Mouse (Mus musculus) forebrain, postnatal 0 days (tissue): ENCODE data around the gene Prdm1. TPM values are rescaled to one million over a fixed set of nuclear protein-coding genes. Genes with fewer than 3 reads are reported as not detected.

Experiments used
- ATAC-seq: fragments of 200-750 bp; cut with Nextera tagmentation; 2 replicates; pipeline ENCODE4 v1.8.0; 2017; ENCODE audit warnings: mild to moderate bottlenecking, moderate library complexity
- DNase-seq: peaks from one replicate; pipeline ENCODE4 v3.0.0-alpha.2; 2015
- H3K27ac ChIP-seq: fragments of 300-500 bp; sonication (generic); 2 replicates; pipeline ENCODE4 v1.5.1; 2014; ENCODE audit warnings: low read depth, mild to moderate bottlenecking, antibody characterized with exemption, low read length, moderate library complexity, mixed read lengths
- H3K27me3 ChIP-seq: fragments of 300-500 bp; sonication (generic); 2 replicates; pipeline ENCODE4 v1.6.1; 2014; ENCODE audit warnings: mild to moderate bottlenecking, low read length, mixed read lengths; ENCODE audit not compliant: insufficient read depth
- H3K36me3 ChIP-seq: fragments of 300-500 bp; sonication (generic); 2 replicates; pipeline ENCODE4 v1.6.1; 2014; ENCODE audit warnings: mild to moderate bottlenecking, moderate library complexity; ENCODE audit not compliant: insufficient read depth
- H3K4me1 ChIP-seq: fragments of 300-500 bp; sonication (generic); 2 replicates; pipeline ENCODE4 v1.6.1; 2014; ENCODE audit warnings: antibody characterized with exemption; ENCODE audit not compliant: insufficient read depth
- H3K4me2 ChIP-seq: fragments of 300-500 bp; sonication (generic); 2 replicates; pipeline ENCODE4 v1.6.1; 2014; ENCODE audit warnings: low read depth, mild to moderate bottlenecking, moderate library complexity
- H3K4me3 ChIP-seq: fragments of 300-500 bp; sonication (generic); 2 replicates; pipeline ENCODE4 v1.5.1; 2014; ENCODE audit warnings: low read depth, low read length, mixed read lengths
- H3K9ac ChIP-seq: fragments of 300-500 bp; sonication (generic); 2 replicates; pipeline ENCODE4 v1.6.1; 2014; ENCODE audit warnings: mild to moderate bottlenecking
- H3K9me3 ChIP-seq: fragments of 300-500 bp; sonication (generic); 2 replicates; pipeline ENCODE4 v1.6.1; 2016; ENCODE audit warnings: low read length
- CTCF ChIP-seq: sonication (generic); IDR thresholded peaks from 2 replicates; pipeline ENCODE4 v1.5.1; 2016; ENCODE audit warnings: antibody characterized with exemption, control low read depth, low read depth
- WGBS: fragments of 180-500 bp; shearing (Covaris S2); extraction: QIAGEN DNeasy Blood & Tissue Kit; methylation state at CpG from one replicate; pipeline ENCODE4 v1.1.7; 2014; 5-methylcytosine and 5-hydroxymethylcytosine counted together
- polyA plus RNA-seq: library from polyadenylated mRNA; unstranded; fragments of >200 nt; fragmentation: Nextera tagmentation; extraction: Ambion mirVana; gene quantifications from 2 replicates; pipeline ENCODE4 v1.2.1, GENCODE M21; 2015
- total RNA-seq: library from RNA; depleted of rRNA; stranded (reverse); fragments of >200 nt; gene quantifications from 2 replicates; pipeline ENCODE4 v1.2.3, GENCODE M21; 2014

Gene Prdm1
- total and polyA plus RNA-seq, 2 experiments from 2014 or later: 0.25 to 0.71 TPM

DNA sequence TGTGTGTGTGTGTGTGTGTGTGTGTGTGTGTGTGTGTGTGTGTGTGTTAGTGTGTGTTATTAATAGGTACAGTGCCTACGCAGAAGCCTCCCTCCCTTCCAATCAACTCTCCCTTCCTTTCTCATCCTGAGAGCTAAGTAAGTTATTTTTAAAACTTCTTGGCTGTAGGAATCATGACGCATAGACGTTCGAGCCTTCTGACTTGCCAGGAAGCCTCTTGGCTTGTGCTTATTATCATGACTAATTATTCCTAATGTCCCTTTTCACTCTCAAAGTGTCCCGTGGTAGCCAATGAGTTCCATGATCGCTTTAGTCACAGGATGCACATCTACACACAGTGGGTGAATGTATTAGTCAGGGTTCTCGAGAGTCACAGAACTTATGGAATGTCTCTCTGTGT is 9.7 kb downstream of the Prdm1 start:
- no peak for TF ChIP-seq CTCF
- Histone ChIP-seq H3K9me3 (no peaks in the 10 kb centered on the region), H3K36me3 (no peaks in the 10 kb centered on the region), H3K27ac (no peak overlapping the region), H3K4me2 (no peak overlapping the region), H3K27me3 (0 out of 2 replicates have a peak, but pooled peaks cover 6% of the 10 kb centered on the region), H3K4me3 (no peak overlapping the region), H3K4me1 (no peaks in the 10 kb centered on the region), H3K9ac (no peak overlapping the region)
- ATAC-seq (no peak), DNase-seq (no peak)
- WGBS: 69% methylated on average over 7 of the region's 7 CpGs

- H3K27me3 ChIP-seq: no peaks in the 10 kb centered on the region
- H3K4me3 ChIP-seq: no peak overlapping the region
- H3K9ac ChIP-seq: no peak overlapping the region
- no peaks in the 10 kb centered on the region for H3K9me3 ChIP-seq
- no peak overlapping the region for H3K4me2 ChIP-seq
- no peak overlapping the region for H3K27ac ChIP-seq
- H3K36me3 ChIP-seq: no peaks in the 10 kb centered on the region
- ATAC-seq: no peak
- DNase-seq: no peak
- TF ChIP-seq CTCF: no peak
- 84% methylated on average over 5 of the region's 5 CpGs for WGBS
- no peaks in the 10 kb centered on the region for H3K4me1 ChIP-seq
Measured at GRCm38 (mm10) chr10:44513108-44513507, 15.2 kb downstream of the Prdm1 start.

GRCm38 (mm10) chr10:44511029-44511428 is 17.3 kb downstream of the Prdm1 start:
- Histone ChIP-seq H3K36me3 (no peaks in the 10 kb centered on the region), H3K9me3 (no peaks in the 10 kb centered on the region), H3K27me3 (no peaks in the 10 kb centered on the region), H3K9ac (no peak overlapping the region), H3K4me3 (no peak overlapping the region), H3K4me1 (no peaks in the 10 kb centered on the region), H3K4me2 (no peak overlapping the region), H3K27ac (no peak overlapping the region)
- ATAC-seq (no peak), DNase-seq (no peak)
- WGBS: 92% methylated on average over 3 of the region's 3 CpGs
- no peak for TF ChIP-seq CTCF

DNA sequence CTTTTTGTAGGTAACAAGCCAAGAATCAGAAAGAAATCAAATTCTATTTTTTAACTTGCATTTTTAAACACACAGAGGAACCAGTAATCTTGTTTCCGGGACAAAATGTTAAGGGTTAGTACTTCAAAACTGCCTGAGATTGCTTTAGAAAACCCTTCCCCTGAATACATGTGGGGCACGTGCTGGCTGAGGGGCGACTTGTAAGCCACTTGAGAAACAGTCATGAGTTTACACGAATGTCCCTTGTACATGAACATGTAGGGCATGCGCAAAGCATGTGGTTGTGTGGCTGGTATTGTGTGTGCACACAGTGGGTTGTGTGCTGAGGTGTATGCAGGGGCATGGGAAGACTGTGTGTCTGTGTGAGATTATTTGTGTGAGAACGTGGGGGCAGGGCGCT is 19.7 kb downstream of the Prdm1 start:
- Histone ChIP-seq H3K27ac (no peak overlapping the region), H3K4me3 (no peak overlapping the region), H3K4me1 (no peaks in the 10 kb centered on the region), H3K9ac (no peak overlapping the region), H3K4me2 (no peak overlapping the region), H3K9me3 (no peaks in the 10 kb centered on the region), H3K36me3 (no peaks in the 10 kb centered on the region), H3K27me3 (no peaks in the 10 kb centered on the region)
- DNase-seq: no peak
- 95% methylated on average over 7 of the region's 7 CpGs for WGBS
- no peak for ATAC-seq
- no peak for TF ChIP-seq CTCF

- Histone ChIP-seq H3K9ac (no peak overlapping the region), H3K4me3 (no peak overlapping the region), H3K27ac (no peak overlapping the region), H3K27me3 (no peaks in the 10 kb centered on the region), H3K9me3 (no peaks in the 10 kb centered on the region), H3K4me2 (no peak overlapping the region), H3K36me3 (no peaks in the 10 kb centered on the region), H3K4me1 (no peaks in the 10 kb centered on the region)
- no peak for TF ChIP-seq CTCF
- WGBS: 50% methylated on average over 2 of the region's 2 CpGs
- DNase-seq: no peak
- no peak for ATAC-seq
Measured at GRCm38 (mm10) chr10:44507984-44508383, 20.3 kb downstream of the Prdm1 start.

- Histone ChIP-seq H3K27me3 (no peaks in the 10 kb centered on the region), H3K27ac (no peak overlapping the region), H3K9ac (no peak overlapping the region), H3K9me3 (no peaks in the 10 kb centered on the region), H3K4me2 (no peak overlapping the region), H3K4me3 (no peak overlapping the region), H3K36me3 (no peaks in the 10 kb centered on the region), H3K4me1 (no peaks in the 10 kb centered on the region)
- DNase-seq: no peak
- no peak for TF ChIP-seq CTCF
- 59% methylated on average over 13 of the region's 13 CpGs for WGBS
- no peak for ATAC-seq
Measured at GRCm38 (mm10) chr10:44502891-44503290, 25.4 kb downstream of the Prdm1 start.

DNA sequence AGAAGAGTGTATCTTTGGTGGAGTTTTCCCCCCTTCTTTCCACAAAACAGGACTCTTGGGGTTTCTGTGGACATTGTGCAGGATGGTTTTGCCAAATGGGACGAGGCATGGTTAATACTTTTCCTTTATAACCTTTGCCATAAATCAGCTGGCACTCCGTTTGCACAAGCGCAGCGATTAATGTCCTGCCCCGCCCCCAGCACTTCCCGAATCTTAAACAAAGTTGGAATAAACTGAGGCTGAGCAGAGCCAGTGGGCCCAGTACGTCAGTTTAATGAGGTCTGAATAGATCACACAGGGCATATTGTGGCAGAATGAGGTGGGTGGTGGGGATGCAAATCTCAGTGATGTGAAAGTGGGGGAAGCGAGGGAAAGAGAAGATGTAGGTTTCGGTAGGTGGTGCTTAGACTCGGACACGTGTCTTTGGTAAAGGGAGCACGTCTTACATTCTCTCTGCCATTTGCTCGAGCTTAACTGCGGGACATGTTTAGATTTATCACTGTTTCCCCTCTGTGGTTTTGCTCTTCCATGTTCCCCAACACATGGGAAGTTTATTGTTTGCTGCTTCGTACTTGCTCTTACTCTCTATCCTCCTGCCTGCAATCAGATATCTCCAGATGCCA is 28.3 kb downstream of the Prdm1 start:
- WGBS: 81% methylated on average over 15 of the region's 15 CpGs
- ATAC-seq (no peak), DNase-seq (no peak)
- Histone ChIP-seq H3K4me2 (no peak overlapping the region), H3K27me3 (peaks cover 5% of the 10 kb centered on the region), H3K4me1 (no peaks in the 10 kb centered on the region), H3K4me3 (no peak overlapping the region), H3K9ac (no peak overlapping the region), H3K36me3 (no peaks in the 10 kb centered on the region), H3K27ac (no peak overlapping the region), H3K9me3 (no peaks in the 10 kb centered on the region)
- no peak for TF ChIP-seq CTCF
